Mouse (Mus musculus) brain, embryonic 14.5 days (tissue): ENCODE data around the gene Plekha6.

Experiments
- CTCF ChIP-seq: fragments of 200-500 bp; IDR thresholded peaks from 2 replicates; pipeline ENCODE4 v1.5.1; 2012; ENCODE audit warnings: inconsistent platforms, mild to moderate bottlenecking, moderate library complexity, borderline replicate concordance; ENCODE audit not compliant: insufficient read depth, insufficient read length; ENCODE audit errors: extremely low read depth
- POLR2A ChIP-seq: fragments of 200-500 bp; IDR thresholded peaks from 2 replicates; pipeline ENCODE4 v1.6.1; 2012; ENCODE audit warnings: mild to moderate bottlenecking, inconsistent platforms, borderline replicate concordance; ENCODE audit not compliant: poor library complexity, insufficient read depth, insufficient read length, severe bottlenecking; ENCODE audit errors: extremely low read depth

DNA sequence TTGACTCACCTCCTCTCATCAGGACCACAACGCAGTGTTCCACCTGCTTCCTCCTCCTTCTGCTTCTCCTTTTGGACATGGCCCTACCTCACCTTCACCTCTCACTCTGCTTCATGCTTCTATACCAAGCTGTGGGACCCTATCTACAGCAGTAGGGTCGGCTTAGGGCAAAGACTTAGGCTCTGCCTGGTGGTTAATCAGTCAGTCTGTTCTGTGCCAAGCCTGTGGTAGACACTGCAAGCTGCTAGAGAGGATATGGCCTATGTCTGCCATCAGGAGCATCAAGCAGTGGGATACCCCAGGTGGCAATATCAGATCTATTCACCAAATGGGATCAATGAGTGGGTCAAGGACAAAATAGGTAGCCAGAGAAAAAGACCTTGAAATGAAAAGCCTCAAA, 116.5 kb downstream of the Plekha6 start:
- TF ChIP-seq POLR2A (no peak), CTCF (no peak)
